In genomic region chr10:67996171-67996570, GRCm38 (mm10) we compare ENCODE assay signal across 10 mouse cellular contexts. TPM values are rescaled to one million over a fixed set of nuclear protein-coding genes. Genes with fewer than 3 reads are reported as not detected.
A peak's percentile ranks its signal among the peaks of the same experiment; 100 is the strongest.
DNase-seq lines count a peak whose midpoint lies in the region; ATAC-seq and TF ChIP-seq lines count a peak whose summit lies in the region.
"Had no signal": no experiment of that assay in that cellular context is flagged by ENCODE, and none has a peak within 500 bp of the region (broad histone marks: within the 10 kb centered on the region; RNA-seq: fewer than 3 reads in every experiment).

No protein-coding gene starts in this region.

- no peak overlapping the region for H3K4me2 ChIP-seq in midbrain, embryonic 11.5 days
- no peak overlapping the region for H3K4me2 ChIP-seq in midbrain, embryonic 15.5 days
- H3K4me2 ChIP-seq in stomach, postnatal 0 days (replicated peaks; ENCODE audit: low read depth): no peak overlapping the region
- no peak overlapping the region for H3K4me2 ChIP-seq in hindbrain, embryonic 16.5 days (ENCODE audit: low read length)
- H3K4me2 ChIP-seq: hindbrain, embryonic 15.5 days had no signal

- peak; percentile 20 to 55 for DNase-seq in heart, adult 18-20 months
- no peak for DNase-seq in heart, postnatal 25 days (ENCODE audit: low spot score)
- peak; percentile 86 for DNase-seq in midbrain, embryonic 11.5 days (ENCODE audit: low spot score, missing footprints)
- no peak for DNase-seq in stomach, postnatal 0 days (ENCODE audit: low spot score)
- DNase-seq in right cerebral cortex, postnatal 4 days: no peak

- H3K4me3 ChIP-seq in midbrain, embryonic 11.5 days (ENCODE audit: low read depth, low read length): no peak overlapping the region
- H3K4me3 ChIP-seq in midbrain, embryonic 15.5 days: no peak overlapping the region
- no peak overlapping the region for H3K4me3 ChIP-seq in cortical plate, adult 2 months (ENCODE audit: insufficient read depth, low read length)
- no peak overlapping the region for H3K4me3 ChIP-seq in stomach, postnatal 0 days (ENCODE audit: low read depth, low read length)
- H3K4me3 ChIP-seq in hindbrain, embryonic 16.5 days (ENCODE audit: low read length): no peak overlapping the region
- H3K4me3 ChIP-seq: hindbrain, embryonic 15.5 days; megakaryocyte, embryonic 14.5 days had no signal

- H3K36me3 ChIP-seq in midbrain, embryonic 11.5 days (ENCODE audit: control insufficient read depth, insufficient read depth, low read length): peaks cover 4% of the 10 kb centered on the region; the same call in 1 of the 2 replicates
- no peaks in the 10 kb centered on the region for H3K36me3 ChIP-seq in midbrain, embryonic 15.5 days (replicated peaks)
- no peaks in the 10 kb centered on the region for H3K36me3 ChIP-seq in stomach, postnatal 0 days (ENCODE audit: control insufficient read depth, insufficient read depth, low read length)
- H3K36me3 ChIP-seq in hindbrain, embryonic 16.5 days (ENCODE audit: control insufficient read depth, insufficient read depth, low read length): no peaks in the 10 kb centered on the region; the same call in 1 of the 2 replicates
- H3K36me3 ChIP-seq: hindbrain, embryonic 15.5 days had no signal

- 0% methylated on average over 1 of the region's 1 CpGs for WGBS in midbrain, embryonic 11.5 days
- WGBS in midbrain, embryonic 15.5 days: 0% methylated on average over 1 of the region's 1 CpGs
- 3% methylated on average over 1 of the region's 1 CpGs for WGBS in stomach, postnatal 0 days
- 0% methylated on average over 1 of the region's 1 CpGs for WGBS in hindbrain, embryonic 16.5 days

- H3K9ac ChIP-seq in midbrain, embryonic 11.5 days (ENCODE audit: low read length): no peak overlapping the region
- no peak overlapping the region for H3K9ac ChIP-seq in midbrain, embryonic 15.5 days
- no peak overlapping the region for H3K9ac ChIP-seq in stomach, postnatal 0 days (ENCODE audit: low read length)
- no peak overlapping the region for H3K9ac ChIP-seq in hindbrain, embryonic 16.5 days (ENCODE audit: low read depth, low read length)
- H3K9ac ChIP-seq: hindbrain, embryonic 15.5 days had no signal

- no peaks in the 10 kb centered on the region for H3K27me3 ChIP-seq in midbrain, embryonic 11.5 days (ENCODE audit: control insufficient read depth, insufficient read depth, low read length)
- no peaks in the 10 kb centered on the region for H3K27me3 ChIP-seq in midbrain, embryonic 15.5 days (replicated peaks)
- no peaks in the 10 kb centered on the region for H3K27me3 ChIP-seq in stomach, postnatal 0 days (ENCODE audit: control insufficient read depth, insufficient read depth, low read length)
- no peaks in the 10 kb centered on the region for H3K27me3 ChIP-seq in hindbrain, embryonic 16.5 days (replicated peaks; ENCODE audit: control insufficient read depth, insufficient read depth, low read length)
- H3K27me3 ChIP-seq: hindbrain, embryonic 15.5 days; megakaryocyte, embryonic 14.5 days had no signal

- H3K9me3 ChIP-seq in midbrain, embryonic 11.5 days (ENCODE audit: control insufficient read depth, low read length): peaks cover 2% of the 10 kb centered on the region; the same call in 1 of the 2 replicates
- no peaks in the 10 kb centered on the region for H3K9me3 ChIP-seq in midbrain, embryonic 15.5 days
- H3K9me3 ChIP-seq in stomach, postnatal 0 days (ENCODE audit: control insufficient read depth, low read length): no peaks in the 10 kb centered on the region
- no peaks in the 10 kb centered on the region for H3K9me3 ChIP-seq in hindbrain, embryonic 16.5 days (ENCODE audit: control insufficient read depth, low read length)

- TF ChIP-seq EP300 in stomach, postnatal 0 days (optimal IDR thresholded peaks at IDR 0.05): no peak

- H3K4me1 ChIP-seq in midbrain, embryonic 11.5 days (ENCODE audit: control insufficient read depth, insufficient read depth, low read length): no peaks in the 10 kb centered on the region
- no peaks in the 10 kb centered on the region; the same call in 1 of the 2 replicates for H3K4me1 ChIP-seq in midbrain, embryonic 15.5 days
- no peaks in the 10 kb centered on the region for H3K4me1 ChIP-seq in cortical plate, adult 2 months (ENCODE audit: control insufficient read depth, insufficient read depth, low read length)
- no peaks in the 10 kb centered on the region for H3K4me1 ChIP-seq in stomach, postnatal 0 days (replicated peaks; ENCODE audit: control insufficient read depth, insufficient read depth)
- no peaks in the 10 kb centered on the region for H3K4me1 ChIP-seq in hindbrain, embryonic 16.5 days (ENCODE audit: control insufficient read depth, insufficient read depth, low read depth, low read length)

- intact Hi-C loops in heart, postnatal 25 days (cut with DNase I): loop anchor here (2.0 to 5.0 kb wide), 2 partner anchors 151 to 286 kb away; no protein-coding TSS in a partner anchor

- peak; percentile 47; the same call in 1 of the 2 replicates for TF ChIP-seq CTCF in cortical plate, adult 2 months (IDR thresholded peaks at IDR 0.05; ENCODE audit: extremely low read depth, insufficient read depth, low read length)
- peak; percentile 90 for TF ChIP-seq CTCF in stomach, postnatal 0 days (IDR thresholded peaks at IDR 0.05; ENCODE audit: low read depth)

- no peak for TF ChIP-seq POLR2A in cortical plate, adult 2 months (IDR thresholded peaks at IDR 0.05; ENCODE audit: extremely low read depth, insufficient read depth, low read length)

- H3K27ac ChIP-seq in midbrain, embryonic 11.5 days (ENCODE audit: low read depth, low read length): no peak overlapping the region
- no peak overlapping the region for H3K27ac ChIP-seq in midbrain, embryonic 15.5 days
- no peak overlapping the region for H3K27ac ChIP-seq in cortical plate, adult 2 months (ENCODE audit: insufficient read depth, low read length)
- no peak overlapping the region for H3K27ac ChIP-seq in stomach, postnatal 0 days (replicated peaks)
- H3K27ac ChIP-seq in hindbrain, embryonic 16.5 days (ENCODE audit: low read depth, low read length): no peak overlapping the region
- H3K27ac ChIP-seq: hindbrain, embryonic 15.5 days had no signal

- ATAC-seq in midbrain, embryonic 11.5 days (ENCODE audit: low FRiP score): no peak
- no peak for ATAC-seq in midbrain, embryonic 15.5 days (replicated peaks)
- no peak for ATAC-seq in stomach, postnatal 0 days (ENCODE audit: low FRiP score, low TSS enrichment)
- no peak; the same call in 1 of the 2 replicates for ATAC-seq in hindbrain, embryonic 16.5 days

RNA-seq across cellular contexts. Expression of gene Rtkn2, which starts 16.8 kb away (rescaled TPM):
- total RNA-seq in heart, adult 18-20 months (2021): under 1 TPM; 0.22 to 0.41 TPM
- under 1 TPM; 0.13 to 0.36 TPM for total RNA-seq in heart, postnatal 25 days (2021)
- 19.9 and 23.2 TPM in 2 replicates for polyA plus RNA-seq in midbrain, embryonic 11.5 days (2014; fragmentation: Nextera tagmentation; extraction: Ambion mirVana)
- 3.7 and 3.9 TPM in 2 replicates for polyA plus RNA-seq in midbrain, embryonic 15.5 days (2015; fragmentation: Nextera tagmentation; extraction: Ambion mirVana)
- polyA plus RNA-seq in cortical plate, adult 2 months (2012; rRNA removed): 1.4 and 1.8 TPM in 2 replicates
- polyA plus RNA-seq in stomach, postnatal 0 days (2015; fragmentation: Nextera tagmentation; extraction: Ambion mirVana): 1.6 and 1.8 TPM in 2 replicates
- 3.7 and 4.4 TPM in 2 replicates for polyA plus RNA-seq in hindbrain, embryonic 16.5 days (2015; fragmentation: Nextera tagmentation; extraction: Ambion mirVana)

Comparison
In these comparisons a context has a peak if more than half of its experiments do, and no peak if none do; other contexts are left out.
1. DNase-seq: peak in heart, adult 18-20 months (2 of 2) and midbrain, embryonic 11.5 days (single experiment); none in heart, postnatal 25 days (single experiment), stomach, postnatal 0 days (single experiment) and right cerebral cortex, postnatal 4 days (single experiment).